Mouse (Mus musculus): ENCODE data around the gene Mad2l1bp.

The Mad2l1bp gene

GRCm38 (mm10) chr17:46156680-46157079 is 3.3 kb upstream of the Mad2l1bp start:
- peak; percentile 65 for DNase-seq (ENCODE audit: low read depth, low spot score)

- DNase-seq (ENCODE audit: low read depth, low spot score): no peak
Measured at GRCm38 (mm10) chr17:46154336-46154735, 983 bp upstream of the Mad2l1bp start.

- peak; percentile 56 for DNase-seq (ENCODE audit: low read depth, low spot score)
Measured at GRCm38 (mm10) chr17:46143578-46144423, 9.6 kb downstream of the Mad2l1bp start, which contains the start of gene Rsph9. TSS of gene Rsph9 (minus strand) at chr17:46144216.

GRCm38 (mm10) chr17:46139872-46140271 is 13.5 kb downstream of the Mad2l1bp start:
- no peak for DNase-seq (ENCODE audit: low read depth, low spot score)

GRCm38 (mm10) chr17:46138563-46139236 is 14.7 kb downstream of the Mad2l1bp start:
- no peak for DNase-seq (ENCODE audit: low read depth, low spot score)

- no peak for DNase-seq (ENCODE audit: low read depth, low spot score)
Measured at GRCm38 (mm10) chr17:46132862-46133261, 20.5 kb downstream of the Mad2l1bp start.

GRCm38 (mm10) chr17:46132058-46132718 is 21.2 kb downstream of the Mad2l1bp start:
- peak; percentile 33 for DNase-seq (ENCODE audit: low read depth, low spot score)

- no peak for DNase-seq (ENCODE audit: low read depth, low spot score)
Measured at GRCm38 (mm10) chr17:46129741-46130498, 23.4 kb downstream of the Mad2l1bp start.

GRCm38 (mm10) chr17:46127814-46128493 is 25.4 kb downstream of the Mad2l1bp start:
- DNase-seq (ENCODE audit: low read depth, low spot score): no peak

- no peak for DNase-seq (ENCODE audit: low read depth, low spot score)
Measured at GRCm38 (mm10) chr17:46126608-46127007, 26.7 kb downstream of the Mad2l1bp start.

GRCm38 (mm10) chr17:46123953-46124700 is 29.2 kb downstream of the Mad2l1bp start:
- no peak for DNase-seq (ENCODE audit: low read depth, low spot score)

- no peak for DNase-seq (ENCODE audit: low read depth, low spot score)
Measured at GRCm38 (mm10) chr17:46123285-46123684, 30.1 kb downstream of the Mad2l1bp start.

GRCm38 (mm10) chr17:46122791-46123190 is 30.6 kb downstream of the Mad2l1bp start:
- DNase-seq (ENCODE audit: low read depth, low spot score): no peak

- DNase-seq (ENCODE audit: low read depth, low spot score): no peak
Measured at GRCm38 (mm10) chr17:46119641-46120040, 33.7 kb downstream of the Mad2l1bp start.

GRCm38 (mm10) chr17:46118423-46118850 is 34.9 kb downstream of the Mad2l1bp start:
- DNase-seq (ENCODE audit: low read depth, low spot score): no peak

- DNase-seq (ENCODE audit: low read depth, low spot score): no peak
Measured at GRCm38 (mm10) chr17:46117623-46118422, 35.5 kb downstream of the Mad2l1bp start.

- DNase-seq (ENCODE audit: low read depth, low spot score): no peak
Measured at GRCm38 (mm10) chr17:46116881-46117280, 36.5 kb downstream of the Mad2l1bp start.

GRCm38 (mm10) chr17:46116138-46116537 is 37.2 kb downstream of the Mad2l1bp start:
- no peak for DNase-seq (ENCODE audit: low read depth, low spot score)

GRCm38 (mm10) chr17:46115489-46115888 is 37.9 kb downstream of the Mad2l1bp start:
- DNase-seq (ENCODE audit: low read depth, low spot score): no peak
